Mouse (Mus musculus): ENCODE results near the gene Faf1.

The Faf1 gene

GRCm38 (mm10) chr4:109782577-109783114 lies 106.3 kb downstream of the Faf1 start:
- DNase-seq (ENCODE audit: low read depth, low spot score) = no peak

GRCm38 (mm10) chr4:109789347-109790001 lies 113.1 kb downstream of the Faf1 start:
- DNase-seq (ENCODE audit: low read depth, low spot score) = no peak

- DNase-seq (ENCODE audit: low read depth, low spot score) = no peak
These were observed 115.9 kb downstream of the Faf1 start for GRCm38 (mm10) chr4:109792331-109792730.

GRCm38 (mm10) chr4:109793072-109793471 lies 116.7 kb downstream of the Faf1 start:
- no peak for DNase-seq (ENCODE audit: low read depth, low spot score)

GRCm38 (mm10) chr4:109797511-109798182 lies 121.3 kb downstream of the Faf1 start:
- no peak for DNase-seq (ENCODE audit: low read depth, low spot score)

- no peak for DNase-seq (ENCODE audit: low read depth, low spot score)
These were observed 130.0 kb downstream of the Faf1 start for GRCm38 (mm10) chr4:109806408-109806807.

GRCm38 (mm10) chr4:109815161-109815560 lies 138.8 kb downstream of the Faf1 start:
- DNase-seq (ENCODE audit: low read depth, low spot score) = no peak

- no peak for DNase-seq (ENCODE audit: low read depth, low spot score)
These were observed 139.2 kb downstream of the Faf1 start for GRCm38 (mm10) chr4:109815592-109815991.

- DNase-seq (ENCODE audit: low read depth, low spot score) = no peak
These were observed 143.1 kb downstream of the Faf1 start for GRCm38 (mm10) chr4:109819455-109819854.

- DNase-seq (ENCODE audit: low read depth, low spot score) = no peak
These were observed 153.4 kb downstream of the Faf1 start for GRCm38 (mm10) chr4:109829800-109830199.

- no peak for DNase-seq (ENCODE audit: low read depth, low spot score)
These were observed 181.5 kb downstream of the Faf1 start for GRCm38 (mm10) chr4:109857851-109858250.

- DNase-seq (ENCODE audit: low read depth, low spot score) = no peak
These were observed 182.4 kb downstream of the Faf1 start for GRCm38 (mm10) chr4:109858571-109859392.

- no peak for DNase-seq (ENCODE audit: low read depth, low spot score)
These were observed 183.0 kb downstream of the Faf1 start for GRCm38 (mm10) chr4:109859401-109859800.

GRCm38 (mm10) chr4:109860256-109860655 lies 183.9 kb downstream of the Faf1 start:
- DNase-seq (ENCODE audit: low read depth, low spot score) = no peak

- no peak for DNase-seq (ENCODE audit: low read depth, low spot score)
These were observed 185.9 kb downstream of the Faf1 start for GRCm38 (mm10) chr4:109862271-109862670.

GRCm38 (mm10) chr4:109863021-109863420 lies 186.6 kb downstream of the Faf1 start:
- no peak for DNase-seq (ENCODE audit: low read depth, low spot score)

GRCm38 (mm10) chr4:109868897-109869484 lies 192.6 kb downstream of the Faf1 start:
- no peak for DNase-seq (ENCODE audit: low read depth, low spot score)

- no peak for DNase-seq (ENCODE audit: low read depth, low spot score)
These were observed 207.9 kb downstream of the Faf1 start for GRCm38 (mm10) chr4:109884333-109884732.

- no peak for DNase-seq (ENCODE audit: low read depth, low spot score)
These were observed 211.5 kb downstream of the Faf1 start for GRCm38 (mm10) chr4:109887856-109888357.

GRCm38 (mm10) chr4:109897810-109898566 lies 221.6 kb downstream of the Faf1 start:
- DNase-seq (ENCODE audit: low read depth, low spot score) = no peak

- DNase-seq (ENCODE audit: low read depth, low spot score) = no peak
These were observed 224.7 kb downstream of the Faf1 start for GRCm38 (mm10) chr4:109901076-109901475.
